Mouse (Mus musculus) heart, embryonic 16.5 days (tissue): Measurements from ENCODE around the gene Sept1. TPM values are rescaled to one million over a fixed set of nuclear protein-coding genes. Genes with fewer than 3 reads are reported as not detected.

Source experiments
- ATAC-seq: fragments of 200-750 bp; cut with Nextera tagmentation; replicated peaks from 2 replicates; pipeline ENCODE4 v1.8.0; 2017; ENCODE audit warnings: moderate number of reproducible peaks; ENCODE audit not compliant: insufficient read depth, low FRiP score; ENCODE audit errors: extremely low read depth
- H3K27ac ChIP-seq: fragments of 300-500 bp; sonication (generic); 2 replicates; pipeline ENCODE4 v1.5.1; 2014; ENCODE audit warnings: mild to moderate bottlenecking, low read length, control low read depth, moderate library complexity
- H3K27me3 ChIP-seq: fragments of 300-500 bp; sonication (generic); 2 replicates; pipeline ENCODE4 v1.6.1; 2014; ENCODE audit warnings: low read length, mixed read lengths; ENCODE audit not compliant: control insufficient read depth, insufficient read depth
- H3K36me3 ChIP-seq: fragments of 300-500 bp; sonication (generic); 2 replicates; pipeline ENCODE4 v1.6.1; 2014; ENCODE audit not compliant: control insufficient read depth, insufficient read depth
- H3K4me1 ChIP-seq: fragments of 300-500 bp; sonication (generic); 2 replicates; pipeline ENCODE4 v1.6.1; 2014; ENCODE audit warnings: low read length, mixed read lengths; ENCODE audit not compliant: control insufficient read depth, insufficient read depth
- H3K4me2 ChIP-seq: fragments of 300-500 bp; sonication (generic); 2 replicates; pipeline ENCODE4 v1.6.1; 2014; ENCODE audit warnings: low read depth, mild to moderate bottlenecking, control low read depth, low read length
- H3K4me3 ChIP-seq: fragments of 300-500 bp; sonication (generic); 2 replicates; pipeline ENCODE4 v1.5.1; 2014; ENCODE audit warnings: mild to moderate bottlenecking, control low read depth, low read length
- H3K9ac ChIP-seq: fragments of 300-500 bp; sonication (generic); 2 replicates; pipeline ENCODE4 v1.6.1; 2014; ENCODE audit warnings: low read length, control low read depth
- H3K9me3 ChIP-seq: fragments of 300-500 bp; sonication (generic); replicated peaks from 2 replicates; pipeline ENCODE4 v1.6.1; 2016; ENCODE audit warnings: low read length; ENCODE audit not compliant: control insufficient read depth
- WGBS: fragments of 180-500 bp; shearing (Covaris S2); extraction: QIAGEN DNeasy Blood & Tissue Kit; methylation state at CpG from one replicate; pipeline ENCODE4 v1.1.7; 2014; 5-methylcytosine and 5-hydroxymethylcytosine counted together
- polyA plus RNA-seq: library from polyadenylated mRNA; unstranded; fragments of >200 nt; fragmentation: Nextera tagmentation; extraction: Ambion mirVana; gene quantifications from 2 replicates; pipeline ENCODE4 v1.2.1, GENCODE M21; 2015

Sept1 gene
- polyA plus RNA-seq, 1 experiment from 2014 or later, result 57.5 TPM

GRCm38 (mm10) chr7:127209851-127210250 lies 23.1 kb downstream of the Sept1 start:
- Histone ChIP-seq H3K4me1 (peaks cover 29% of the 10 kb centered on the region), H3K27ac (peak overlapping the region; percentile 89), H3K4me2 (peak overlapping the region; percentile 73), H3K4me3 (no peak overlapping the region), H3K27me3 (no peaks in the 10 kb centered on the region), H3K9ac (peak overlapping the region; percentile 68), H3K9me3 (no peaks in the 10 kb centered on the region), H3K36me3 (peaks cover 3% of the 10 kb centered on the region)
- WGBS, result 79% methylated on average over 5 of the region's 5 CpGs
- ATAC-seq, result no peak

- Histone ChIP-seq H3K4me2 (peak within 1 kb of the TSS; percentile 96), H3K36me3 (peaks cover 4% of the 10 kb centered on the region), H3K4me1 (peaks cover 21% of the 10 kb centered on the region), H3K27me3 (no peaks in the 10 kb centered on the region), H3K9me3 (no peaks in the 10 kb centered on the region), H3K9ac (peak within 1 kb of the TSS; percentile 95), H3K4me3 (peak within 1 kb of the TSS; percentile 88), H3K27ac (peak within 1 kb of the TSS; percentile 89)
- under 1% methylated on average over 31 of the region's 44 CpGs for WGBS
- ATAC-seq, result peak; percentile 91
These were observed 24.1 kb downstream of the Sept1 start, which contains the start of gene Mylpf for GRCm38 (mm10) chr7:127208553-127209438. Gene Mylpf, plus strand, starts transcription at chr7:127208890.

GRCm38 (mm10) chr7:127208295-127208552 lies 24.7 kb downstream of the Sept1 start, which contains the start of gene Tbc1d10b:
Gene Tbc1d10b, minus strand, starts transcription at chr7:127208468.
- no peaks in the 10 kb centered on the region for H3K9me3 ChIP-seq
- H3K36me3 ChIP-seq, result peaks cover 5% of the 10 kb centered on the region
- H3K4me1 ChIP-seq, result peaks cover 21% of the 10 kb centered on the region
- ATAC-seq, result no peak; the same call in 1 of the 2 replicates
- H3K9ac ChIP-seq, result peak within 1 kb of the TSS; percentile 95
- WGBS, result under 1% methylated on average over 40 of the region's 44 CpGs
- no peaks in the 10 kb centered on the region for H3K27me3 ChIP-seq
- peak within 1 kb of the TSS; percentile 96 for H3K4me2 ChIP-seq
- peak within 1 kb of the TSS; percentile 89 for H3K27ac ChIP-seq
- peak within 1 kb of the TSS; percentile 88 for H3K4me3 ChIP-seq

- Histone ChIP-seq H3K27me3 (no peaks in the 10 kb centered on the region), H3K36me3 (peaks cover 11% of the 10 kb centered on the region), H3K9ac (peak overlapping the region; percentile 95), H3K4me1 (peaks cover 21% of the 10 kb centered on the region), H3K4me3 (peak overlapping the region; percentile 88), H3K4me2 (peak overlapping the region; percentile 96), H3K27ac (peak overlapping the region; percentile 87), H3K9me3 (no peaks in the 10 kb centered on the region)
- no peak; the same call in 1 of the 2 replicates for ATAC-seq
- under 1% methylated on average over 53 of the region's 53 CpGs for WGBS
These were observed 25.3 kb downstream of the Sept1 start for GRCm38 (mm10) chr7:127207374-127208294.

GRCm38 (mm10) chr7:127206606-127207005 lies 26.3 kb downstream of the Sept1 start:
- Histone ChIP-seq H3K9me3 (no peaks in the 10 kb centered on the region), H3K4me1 (peaks cover 21% of the 10 kb centered on the region), H3K4me3 (peak overlapping the region; percentile 88), H3K9ac (peak overlapping the region; percentile 95), H3K36me3 (peaks cover 20% of the 10 kb centered on the region), H3K27ac (peak overlapping the region; percentile 87), H3K27me3 (no peaks in the 10 kb centered on the region), H3K4me2 (peak overlapping the region; percentile 96)
- WGBS, result 34% methylated on average over 2 of the region's 2 CpGs
- ATAC-seq, result no peak

GRCm38 (mm10) chr7:127196484-127196883 lies 36.4 kb downstream of the Sept1 start:
- Histone ChIP-seq H3K4me2 (peak overlapping the region; percentile 89), H3K4me3 (peak overlapping the region; percentile 63), H3K27me3 (no peaks in the 10 kb centered on the region), H3K9me3 (no peaks in the 10 kb centered on the region), H3K9ac (peak overlapping the region; percentile 74), H3K4me1 (peaks cover 16% of the 10 kb centered on the region), H3K36me3 (peaks cover 56% of the 10 kb centered on the region), H3K27ac (peak overlapping the region; percentile 80)
- 59% methylated on average over 11 of the region's 11 CpGs for WGBS
- no peak for ATAC-seq

- ATAC-seq, result peak; percentile 96
- peak within 1 kb of the TSS; percentile 80 for H3K27ac ChIP-seq
- peaks cover 54% of the 10 kb centered on the region for H3K36me3 ChIP-seq
- no peaks in the 10 kb centered on the region for H3K9me3 ChIP-seq
- H3K27me3 ChIP-seq, result no peaks in the 10 kb centered on the region
- peak within 1 kb of the TSS; percentile 89 for H3K4me2 ChIP-seq
- H3K4me3 ChIP-seq, result peak within 1 kb of the TSS; percentile 63
- H3K4me1 ChIP-seq, result peaks cover 16% of the 10 kb centered on the region
- under 1% methylated on average over 51 of the region's 51 CpGs for WGBS
- peak within 1 kb of the TSS; percentile 75 for H3K9ac ChIP-seq
These were observed 37.2 kb downstream of the Sept1 start, which contains the start of gene Cd2bp2 for GRCm38 (mm10) chr7:127195544-127196295. Gene Cd2bp2, minus strand, starts transcription at chr7:127196050.

GRCm38 (mm10) chr7:127194633-127195029 lies 38.3 kb downstream of the Sept1 start:
- H3K4me2 ChIP-seq, result peak overlapping the region; percentile 88
- no peak for ATAC-seq
- 63% methylated on average over 7 of the region's 7 CpGs for WGBS

More at GRCm38 (mm10) chr7:127194633-127195029, 38.3 kb downstream of the Sept1 start:
- H3K9ac ChIP-seq, result peak overlapping the region; percentile 75
- no peaks in the 10 kb centered on the region for H3K9me3 ChIP-seq
- H3K4me3 ChIP-seq, result peak overlapping the region; percentile 63
- H3K4me1 ChIP-seq, result peaks cover 16% of the 10 kb centered on the region
- H3K27me3 ChIP-seq, result no peaks in the 10 kb centered on the region
- peaks cover 51% of the 10 kb centered on the region for H3K36me3 ChIP-seq
- no peak overlapping the region for H3K27ac ChIP-seq
